Mouse (Mus musculus) liver, postnatal 0 days (tissue): ENCODE results near the gene S100a1.

Experiments used
- CTCF ChIP-seq: sonication (generic); IDR thresholded peaks from 2 replicates; pipeline ENCODE4 v1.5.1; 2016; ENCODE audit warnings: antibody characterized with exemption, low read depth
- EP300 ChIP-seq: IDR thresholded peaks from 2 replicates; pipeline ENCODE4 v1.6.1; 2016; ENCODE audit warnings: antibody characterized with exemption, low read depth, mild to moderate bottlenecking

DNA sequence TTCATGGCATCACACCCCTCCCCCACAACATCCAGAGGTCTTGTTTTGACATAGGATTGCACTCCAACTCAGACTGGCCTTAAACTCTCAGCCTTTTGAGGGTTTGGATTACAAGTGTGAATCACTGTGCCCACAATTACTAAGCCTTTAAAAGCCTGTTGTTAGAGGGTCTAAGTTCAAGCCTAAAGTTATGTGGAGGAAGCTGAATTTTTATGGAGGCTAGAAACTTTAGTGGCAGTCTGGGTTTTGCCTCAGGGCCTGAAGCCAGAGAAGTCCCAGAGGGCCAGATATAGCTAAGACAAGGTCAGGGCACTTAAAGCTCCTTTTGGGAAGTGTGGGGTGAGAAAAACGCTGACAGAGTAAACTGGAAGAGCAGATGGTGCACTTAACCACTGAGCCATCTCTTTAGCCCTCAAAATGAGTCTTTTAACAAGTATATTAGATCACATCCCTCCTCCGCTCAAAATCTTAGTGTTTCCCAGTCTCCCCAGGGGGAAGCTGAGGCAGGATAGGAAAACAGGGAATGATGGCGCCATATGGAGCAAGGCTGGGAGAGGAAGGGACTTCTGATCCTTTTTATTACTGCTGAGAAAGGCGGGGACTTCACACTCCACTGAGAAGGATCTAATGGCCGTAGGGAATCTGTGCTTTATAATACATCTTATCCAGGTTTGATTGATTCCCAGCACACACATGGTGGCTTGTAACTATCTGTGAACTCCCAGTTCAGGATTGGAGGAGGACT, 35.7 kb upstream of the S100a1 start:
- TF ChIP-seq CTCF (no peak), EP300 (no peak)
